Mouse (Mus musculus): Measurements from ENCODE around the gene Cgnl1.
"Not testable (repeated sequence)": the region's sequence is repeated elsewhere in the genome, so short reads cannot be mapped to it uniquely, and the experiment has no call there.

GRCm38 (mm10) chr9:71620116-71620515 lies 151.3 kb downstream of the Cgnl1 start:
- TF ChIP-seq CTCF (IDR thresholded peaks at IDR 0.05; ENCODE audit: borderline replicate concordance, control insufficient read depth, extremely low read depth, insufficient read depth, low read length, poor library complexity); POLR2A (IDR thresholded peaks at IDR 0.05; ENCODE audit: control insufficient read depth, extremely low read depth, insufficient read depth, low read length, poor library complexity): not testable (repeated sequence)

All from thymus, adult 2 months (tissue).